ENCODE assay signal across 7 mouse cellular contexts in genomic region chr4:59928347-59928746, GRCm38 (mm10). TPM values are rescaled to one million over a fixed set of nuclear protein-coding genes. Genes with fewer than 3 reads are reported as not detected.
DNase-seq lines count a peak whose midpoint lies in the region; ATAC-seq and TF ChIP-seq lines count a peak whose summit lies in the region.

No protein-coding gene starts in this region.

- H3K36me3 ChIP-seq in midbrain, embryonic 14.5 days (ENCODE audit: control insufficient read depth, insufficient read depth, low read length) = no peaks in the 10 kb centered on the region

- no peaks in the 10 kb centered on the region for H3K4me1 ChIP-seq in midbrain, embryonic 14.5 days (ENCODE audit: control insufficient read depth, insufficient read depth, low read length)

- H3K27me3 ChIP-seq in Patski = peaks cover 9% of the 10 kb centered on the region
- H3K27me3 ChIP-seq in midbrain, embryonic 14.5 days (ENCODE audit: control insufficient read depth, insufficient read depth, low read length) = no peaks in the 10 kb centered on the region

- no peak overlapping the region for H3K4me2 ChIP-seq in midbrain, embryonic 14.5 days (ENCODE audit: low read length)

- ATAC-seq in Patski = peak; percentile 80
- ATAC-seq in midbrain, embryonic 14.5 days (ENCODE audit: low FRiP score, low TSS enrichment) = no peak

- in situ Hi-C loops in Patski (cut with MboI; ENCODE audit: low pct_unique_long_range_greater_than_20kb) = loop anchor here (5.0 to 25.0 kb wide), 2 partner anchors 51 to 566 kb away; no protein-coding TSS in a partner anchor

- TF ChIP-seq CTCF in Patski (IDR thresholded peaks at IDR 0.05) = peak; percentile 75

- peak; percentile 15 for DNase-seq in Patski (ENCODE audit: low read depth, low spot score)
- DNase-seq in cerebellum, adult 11-12 months = peak; percentile 66
- DNase-seq in frontal cortex, postnatal 14 days (ENCODE audit: low spot score in 2 of 2) = peak; percentile 38 to 39
- DNase-seq in hindlimb bud, embryonic 11.5 days (ENCODE audit: extremely low spot score, low read depth, low spot score) = peak; percentile 16
- peak; percentile 57 for DNase-seq in left cerebral cortex, adult 11 months (ENCODE audit: low spot score)
- DNase-seq in midbrain, embryonic 14.5 days = peak; percentile 63
- peak; percentile 32 to 57 for DNase-seq in spleen, postnatal 14 days (ENCODE audit: low spot score in 2 of 2)

- 28% methylated on average over 6 of the region's 6 CpGs for WGBS in midbrain, embryonic 14.5 days

- H3K9me3 ChIP-seq in midbrain, embryonic 14.5 days (ENCODE audit: control insufficient read depth, low read length) = no peaks in the 10 kb centered on the region

- CTCF ChIA-PET in Patski (lab: Charles Lee) = interaction anchor here (0.7 to 0.8 kb wide), 2 partner anchors 21 to 143 kb away, joined by 3 to 4 read pairs; no protein-coding TSS in a partner anchor

- H3K4me3 ChIP-seq in midbrain, embryonic 14.5 days (replicated peaks; ENCODE audit: low read depth, low read length) = no peak overlapping the region

- no peak overlapping the region for H3K27ac ChIP-seq in midbrain, embryonic 14.5 days (replicated peaks; ENCODE audit: low read depth, low read length)

- POLR2A ChIA-PET in Patski (lab: Charles Lee) = no interaction called here

- no peak overlapping the region for H3K9ac ChIP-seq in midbrain, embryonic 14.5 days (replicated peaks; ENCODE audit: low read length)

RNA-seq across cellular contexts. Expression of gene Slc46a2, which starts 13.5 kb away (rescaled TPM):
- not detected for polyA plus RNA-seq in Patski (2021)
- not detected in 2 replicates for polyA plus RNA-seq in midbrain, embryonic 14.5 days (2014; fragmentation: Nextera tagmentation; extraction: Ambion mirVana)

RNA-seq across cellular contexts. Expression of gene Mup4, which starts 32.2 kb away (rescaled TPM):
- not detected for polyA plus RNA-seq in Patski (2021)
- not detected in 2 replicates for polyA plus RNA-seq in midbrain, embryonic 14.5 days (2014; fragmentation: Nextera tagmentation; extraction: Ambion mirVana)

RNA-seq across cellular contexts. Expression of gene Mup6, which starts 35.7 kb away (rescaled TPM):
- not detected for polyA plus RNA-seq in Patski (2021)
- polyA plus RNA-seq in midbrain, embryonic 14.5 days (2014; fragmentation: Nextera tagmentation; extraction: Ambion mirVana) = not detected in 2 replicates

Comparison
In these comparisons a context has a peak if more than half of its experiments do, and no peak if none do; other contexts are left out.
1. DNase-seq: peak in every context shown above with its lines; median percentile 66 in cerebellum, adult 11-12 months; 63 in midbrain, embryonic 14.5 days; 57 in left cerebral cortex, adult 11 months; 44 in spleen, postnatal 14 days; 38 in frontal cortex, postnatal 14 days; 16 in hindlimb bud, embryonic 11.5 days; 15 in Patski.